Mouse (Mus musculus): ENCODE measurements around the gene Eif4e3. TPM values are rescaled to one million over a fixed set of nuclear protein-coding genes. Genes with fewer than 3 reads are reported as not detected.

Gene Eif4e3
- total RNA-seq, 2 experiments from 2014 or later = 5.9 to 8.6 TPM

DNA sequence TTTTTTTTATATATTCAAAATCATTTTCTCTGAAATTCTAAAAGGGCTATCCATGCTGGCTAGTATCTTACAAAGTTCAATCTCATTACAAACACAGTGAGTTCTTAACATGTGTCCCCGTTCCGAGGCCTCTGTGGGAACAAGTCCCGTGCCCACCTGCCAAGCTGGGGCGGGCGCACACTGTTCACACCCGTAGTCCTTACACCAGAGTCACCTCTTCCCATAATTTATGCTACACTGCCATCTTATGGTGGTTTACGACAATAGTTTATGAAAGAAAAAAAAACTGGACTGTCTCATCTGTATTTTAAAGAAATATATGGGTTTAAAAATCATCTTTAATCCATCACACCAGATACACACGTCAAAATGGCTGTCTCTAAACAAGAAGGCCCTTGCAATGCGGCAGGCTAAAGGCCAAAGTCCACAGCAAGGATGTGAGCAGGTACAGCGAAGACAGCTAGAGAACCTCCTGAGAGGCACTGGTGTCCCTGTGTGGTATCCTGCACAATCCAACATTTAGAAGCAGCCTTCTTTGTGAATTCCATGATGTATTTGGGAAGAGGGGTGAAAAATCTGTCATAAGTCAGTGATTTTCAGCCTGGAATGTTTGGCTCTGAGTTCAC lies 66.3 kb downstream of the Eif4e3 start:
- ATAC-seq (replicated peaks; ENCODE audit: low FRiP score, low TSS enrichment, poor library complexity, severe bottlenecking) = peak; percentile 80

- ATAC-seq (replicated peaks; ENCODE audit: low FRiP score, low TSS enrichment, poor library complexity, severe bottlenecking) = no peak
These were observed 66.9 kb downstream of the Eif4e3 start for GRCm38 (mm10) chr6:99599651-99600050.

DNA sequence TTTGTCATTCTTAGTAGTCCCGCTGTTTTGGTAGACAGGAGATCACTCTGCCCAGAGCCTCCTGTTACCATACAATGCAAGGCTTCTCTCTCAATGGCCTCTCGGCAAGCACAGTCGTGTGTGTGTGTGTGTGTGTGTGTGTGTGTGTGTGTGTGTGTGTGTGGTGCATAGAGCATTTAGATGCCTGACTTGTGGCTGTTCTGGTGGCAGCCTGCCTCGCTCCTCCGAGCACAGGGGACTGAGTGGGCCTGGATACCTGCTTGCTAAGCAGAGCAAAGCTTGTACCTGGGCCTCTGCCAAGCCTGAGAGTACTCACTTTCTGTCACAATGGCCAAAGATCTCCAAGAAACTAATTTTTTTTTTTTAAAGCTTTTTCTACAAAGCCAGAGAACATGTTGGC lies 67.3 kb downstream of the Eif4e3 start:
- no peak for ATAC-seq (replicated peaks; ENCODE audit: low FRiP score, low TSS enrichment, poor library complexity, severe bottlenecking)

GRCm38 (mm10) chr6:99577040-99577439 lies 89.5 kb downstream of the Eif4e3 start:
- no peak for ATAC-seq (replicated peaks; ENCODE audit: low FRiP score, low TSS enrichment, poor library complexity, severe bottlenecking)

DNA sequence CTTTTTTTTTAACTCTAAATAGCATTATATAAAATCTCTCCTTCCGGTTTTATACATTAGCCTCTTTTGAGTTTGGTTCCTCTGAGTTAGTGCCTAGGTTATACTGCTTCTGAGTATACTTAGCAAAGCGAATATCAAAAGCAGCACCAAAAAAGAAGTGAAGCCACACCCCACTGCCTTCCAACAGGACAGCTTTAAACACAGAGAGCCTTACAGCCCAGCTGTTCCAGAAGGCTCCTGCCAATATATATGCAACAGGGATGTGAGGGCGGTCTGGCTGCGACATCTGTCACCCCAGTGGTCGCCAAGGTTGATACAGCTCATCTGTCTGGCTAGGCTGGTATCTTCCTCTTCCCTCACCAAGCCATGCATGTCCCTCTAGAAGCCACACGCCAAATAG lies 90.9 kb downstream of the Eif4e3 start:
- ATAC-seq (replicated peaks; ENCODE audit: low FRiP score, low TSS enrichment, poor library complexity, severe bottlenecking) = no peak

Other genes with a start within 250 kb of the Eif4e3 start
- gene Foxp1, start 144.1 kb downstream of the Eif4e3 start, total RNA-seq (2014; fragmentation: Nextera tagmentation) = 46.2 and 55.0 TPM in 2 replicates
- gene Foxp1, start 144.1 kb downstream of the Eif4e3 start, total RNA-seq (2017) = 35.0 and 40.4 TPM in 2 replicates
- 5.7 and 21.7 TPM in 2 replicates for gene Gm20696, start within 50 bp of the Eif4e3 start, total RNA-seq (2014; fragmentation: Nextera tagmentation)
- gene Gm20696, start within 50 bp of the Eif4e3 start, total RNA-seq (2017) = 0.94 and 1.4 TPM in 2 replicates
- not detected in 2 replicates for gene Gpr27, start 25.9 kb upstream of the Eif4e3 start, total RNA-seq (2014; fragmentation: Nextera tagmentation)
- not detected in 2 replicates for gene Gpr27, start 25.9 kb upstream of the Eif4e3 start, total RNA-seq (2017)
- not detected in 2 replicates for gene Prok2, start 59.6 kb upstream of the Eif4e3 start, total RNA-seq (2014; fragmentation: Nextera tagmentation)
- not detected in 2 replicates for gene Prok2, start 59.6 kb upstream of the Eif4e3 start, total RNA-seq (2017)

All from megakaryocyte-erythroid progenitor cell, adult 5-6 weeks (primary cell).